18 mouse cellular contexts compared by ENCODE assay signal in genomic region chr2:152068660-152069433, GRCm38 (mm10). TPM values are rescaled to one million over a fixed set of nuclear protein-coding genes. Genes with fewer than 3 reads are reported as not detected.
DNase-seq lines count a peak whose midpoint lies in the region; ATAC-seq lines count a peak whose summit lies in the region.
"Had no signal": no experiment of that assay in that cellular context is flagged by ENCODE, and none has a peak within 500 bp of the region (broad histone marks: within the 10 kb centered on the region; RNA-seq: fewer than 3 reads in every experiment).

No protein-coding gene starts in this region.

- H3K27me3 ChIP-seq in embryonic facial prominence, embryonic 15.5 days, result no peaks in the 10 kb centered on the region
- 0 out of 2 replicates have a peak, but pooled peaks cover 1% of the 10 kb centered on the region for H3K27me3 ChIP-seq in hindbrain, embryonic 13.5 days
- peaks cover 5% of the 10 kb centered on the region for H3K27me3 ChIP-seq in liver, embryonic 11.5 days (replicated peaks; ENCODE audit: control insufficient read depth, insufficient read depth, low read length)

- ATAC-seq in embryonic facial prominence, embryonic 15.5 days (ENCODE audit: insufficient number of reproducible peaks, low FRiP score, low TSS enrichment, low read depth), result 0 out of 2 replicates have a peak, but pooled peaks have one; percentile 34
- ATAC-seq in hindbrain, embryonic 13.5 days (ENCODE audit: low FRiP score), result peak; percentile 79
- no peak for ATAC-seq in granulocyte monocyte progenitor cell, adult 5-6 weeks (replicated peaks; ENCODE audit: poor library complexity, severe bottlenecking)
- ATAC-seq in liver, embryonic 11.5 days (replicated peaks; ENCODE audit: low FRiP score), result no peak
- ATAC-seq: CD4-positive, CD25-positive, alpha-beta regulatory T cell, adult 4 months; inflammation-experienced regulatory T-cells, adult 6 months; Patski had no signal

- H3K27ac ChIP-seq in embryonic facial prominence, embryonic 15.5 days (replicated peaks), result no peak overlapping the region
- peak overlapping the region; percentile 82 for H3K27ac ChIP-seq in hindbrain, embryonic 13.5 days
- no peak overlapping the region for H3K27ac ChIP-seq in liver, embryonic 11.5 days (ENCODE audit: low read depth, low read length)
- H3K27ac ChIP-seq: limb, embryonic 12.5 days had no signal

- no peaks in the 10 kb centered on the region for H3K9me3 ChIP-seq in embryonic facial prominence, embryonic 15.5 days (replicated peaks)
- no peaks in the 10 kb centered on the region for H3K9me3 ChIP-seq in hindbrain, embryonic 13.5 days
- no peaks in the 10 kb centered on the region for H3K9me3 ChIP-seq in liver, embryonic 11.5 days (ENCODE audit: control insufficient read depth, low read length)
- H3K9me3 ChIP-seq: limb, embryonic 12.5 days; megakaryocyte, embryonic 14.5 days had no signal

- H3K9ac ChIP-seq in embryonic facial prominence, embryonic 15.5 days, result no peak overlapping the region
- peak overlapping the region; percentile 43 for H3K9ac ChIP-seq in hindbrain, embryonic 13.5 days
- H3K9ac ChIP-seq in liver, embryonic 11.5 days (ENCODE audit: low read depth, low read length), result no peak overlapping the region
- H3K9ac ChIP-seq: limb, embryonic 12.5 days; lung, embryonic 14.5 days had no signal

- no peaks in the 10 kb centered on the region for H3K36me3 ChIP-seq in embryonic facial prominence, embryonic 15.5 days
- no peaks in the 10 kb centered on the region for H3K36me3 ChIP-seq in hindbrain, embryonic 13.5 days
- H3K36me3 ChIP-seq in liver, embryonic 11.5 days (ENCODE audit: control insufficient read depth, insufficient read depth, low read length), result no peaks in the 10 kb centered on the region
- H3K36me3 ChIP-seq: limb, embryonic 12.5 days had no signal

- H3K4me1 ChIP-seq in embryonic facial prominence, embryonic 15.5 days, result no peaks in the 10 kb centered on the region
- H3K4me1 ChIP-seq in hindbrain, embryonic 13.5 days (replicated peaks), result peaks cover 16% of the 10 kb centered on the region
- no peaks in the 10 kb centered on the region for H3K4me1 ChIP-seq in liver, embryonic 11.5 days (replicated peaks; ENCODE audit: control insufficient read depth, insufficient read depth, low read length)
- H3K4me1 ChIP-seq: limb, embryonic 12.5 days; megakaryocyte, embryonic 14.5 days had no signal

- H3K4me2 ChIP-seq in embryonic facial prominence, embryonic 15.5 days (replicated peaks), result no peak overlapping the region
- H3K4me2 ChIP-seq in hindbrain, embryonic 13.5 days, result no peak overlapping the region
- H3K4me2 ChIP-seq in liver, embryonic 11.5 days, result no peak overlapping the region
- H3K4me2 ChIP-seq: limb, embryonic 12.5 days; lung, embryonic 14.5 days had no signal

- no peak overlapping the region for H3K4me3 ChIP-seq in embryonic facial prominence, embryonic 15.5 days (replicated peaks)
- H3K4me3 ChIP-seq in hindbrain, embryonic 13.5 days, result no peak overlapping the region
- H3K4me3 ChIP-seq in liver, embryonic 11.5 days (ENCODE audit: low read depth, low read length), result no peak overlapping the region
- H3K4me3 ChIP-seq: limb, embryonic 12.5 days; megakaryocyte, embryonic 14.5 days had no signal

- peak; percentile 74 for DNase-seq in embryo, embryonic 10.5 days (ENCODE audit: low spot score)
- peak; percentile 47 for DNase-seq in neural tube, embryonic 10.5 days (ENCODE audit: extremely low spot score, low spot score)
- no peak for DNase-seq in right cerebral cortex, adult 2 months (ENCODE audit: low spot score in 2 of 2)
- DNase-seq in spleen, postnatal 10 days (ENCODE audit: low spot score in 2 of 2), result no peak
- no peak for DNase-seq in liver, embryonic 11.5 days (ENCODE audit: low spot score)
- DNase-seq: adrenal gland, postnatal 14 days; lung, embryonic 14.5 days; thymus, postnatal 4 days had no signal

- 46% methylated on average over 11 of the region's 11 CpGs for WGBS in embryonic facial prominence, embryonic 15.5 days
- 19% methylated on average over 11 of the region's 11 CpGs for WGBS in hindbrain, embryonic 13.5 days
- 46% methylated on average over 11 of the region's 11 CpGs for WGBS in liver, embryonic 11.5 days

RNA-seq across cellular contexts. Expression of gene Scrt2, which starts 12.5 kb away (rescaled TPM):
- 0.09 TPM in 1 of 2 replicates, not detected in the other for polyA plus RNA-seq in embryonic facial prominence, embryonic 15.5 days (2015; fragmentation: Nextera tagmentation; extraction: Ambion mirVana)
- 24.0 and 27.8 TPM in 2 replicates for polyA plus RNA-seq in hindbrain, embryonic 13.5 days (2015; fragmentation: Nextera tagmentation; extraction: Ambion mirVana)
- total RNA-seq in granulocyte monocyte progenitor cell, adult 5-6 weeks (2014; fragmentation: Nextera tagmentation), result not detected in 2 replicates
- total RNA-seq in granulocyte monocyte progenitor cell, adult 5-6 weeks (2017), result not detected in 2 replicates
- polyA plus RNA-seq in liver, embryonic 11.5 days (2014; fragmentation: Nextera tagmentation; extraction: Ambion mirVana), result not detected in 2 replicates
- polyA plus RNA-seq: CD4-positive, CD25-positive, alpha-beta regulatory T cell, adult 4 months; heart, embryonic 14.5 days; inflammation-experienced regulatory T-cells, adult 6 months; kidney, embryonic 16.5 days; limb, embryonic 12.5 days; lung, embryonic 14.5 days; Patski had no signal

RNA-seq across cellular contexts. Expression of gene Srxn1, which starts 36.5 kb away (rescaled TPM):
- 11.0 and 11.5 TPM in 2 replicates for polyA plus RNA-seq in embryonic facial prominence, embryonic 15.5 days (2015; fragmentation: Nextera tagmentation; extraction: Ambion mirVana)
- 16.1 and 16.8 TPM in 2 replicates for polyA plus RNA-seq in hindbrain, embryonic 13.5 days (2015; fragmentation: Nextera tagmentation; extraction: Ambion mirVana)
- total RNA-seq in granulocyte monocyte progenitor cell, adult 5-6 weeks (2014; fragmentation: Nextera tagmentation), result 0.47 and 5.5 TPM in 2 replicates
- 1.3 and 2.0 TPM in 2 replicates for total RNA-seq in granulocyte monocyte progenitor cell, adult 5-6 weeks (2017)
- polyA plus RNA-seq in liver, embryonic 11.5 days (2014; fragmentation: Nextera tagmentation; extraction: Ambion mirVana), result 9.5 and 12.0 TPM in 2 replicates

Comparison
In these comparisons a context has a peak if more than half of its experiments do, and no peak if none do; other contexts are left out.
1. DNase-seq: peak in embryo, embryonic 10.5 days (single experiment) and neural tube, embryonic 10.5 days (single experiment); none in right cerebral cortex, adult 2 months (0 of 2), spleen, postnatal 10 days (0 of 2) and liver, embryonic 11.5 days (single experiment).
2. ATAC-seq: peak in embryonic facial prominence, embryonic 15.5 days (single experiment) and hindbrain, embryonic 13.5 days (single experiment); none in granulocyte monocyte progenitor cell, adult 5-6 weeks (single experiment) and liver, embryonic 11.5 days (single experiment).
3. RNA of gene Scrt2, which starts 12.5 kb away (polyA plus RNA-seq): 24.0 to 27.8 TPM in hindbrain, embryonic 13.5 days; 0.09 TPM in embryonic facial prominence, embryonic 15.5 days and not detected in liver, embryonic 11.5 days; every median in the first group is over 10 times any median in the second.